Mouse (Mus musculus): ENCODE data around the gene Iqschfp. TPM values are rescaled to one million over a fixed set of nuclear protein-coding genes. Genes with fewer than 3 reads are reported as not detected.
"Not testable (repeated sequence)": the region's sequence is repeated elsewhere in the genome, so short reads cannot be mapped to it uniquely, and the experiment has no call there.

Iqschfp gene
- polyA plus RNA-seq, 1 experiment from 2014 or later: 0.54 TPM

GRCm38 (mm10) chr3:68096724-68097431 is 204.8 kb downstream of the Iqschfp start:
- H3K9ac ChIP-seq: no peak overlapping the region
- no peaks in the 10 kb centered on the region for H3K36me3 ChIP-seq
- no peak overlapping the region for H3K27ac ChIP-seq
- H3K9me3 ChIP-seq: no peaks in the 10 kb centered on the region
- H3K4me3 ChIP-seq: no peak overlapping the region
- H3K4me1 ChIP-seq: no peaks in the 10 kb centered on the region
- ATAC-seq (ENCODE audit: insufficient number of reproducible peaks, low FRiP score, low TSS enrichment, low read depth): no peak
- 31% methylated on average over 4 of the region's 4 CpGs for WGBS
- peaks cover 28% of the 10 kb centered on the region for H3K27me3 ChIP-seq
- no peak overlapping the region for H3K4me2 ChIP-seq

GRCm38 (mm10) chr3:68099561-68099960 is 207.5 kb downstream of the Iqschfp start:
- ATAC-seq (ENCODE audit: insufficient number of reproducible peaks, low FRiP score, low TSS enrichment, low read depth); H3K36me3 ChIP-seq; H3K9me3 ChIP-seq; H3K4me2 ChIP-seq; H3K9ac ChIP-seq; H3K4me3 ChIP-seq; H3K27ac ChIP-seq; H3K4me1 ChIP-seq: not testable (repeated sequence)
- peaks cover 12% of the 10 kb centered on the region; the same call in 1 of the 2 replicates for H3K27me3 ChIP-seq
- 89% methylated on average over 6 of the region's 6 CpGs for WGBS

- Histone ChIP-seq H3K4me1 (no peaks in the 10 kb centered on the region), H3K4me3 (no peak overlapping the region), H3K27me3 (peaks cover 3% of the 10 kb centered on the region; the same call in 1 of the 2 replicates), H3K9ac (no peak overlapping the region), H3K36me3 (no peaks in the 10 kb centered on the region), H3K27ac (no peak overlapping the region), H3K9me3 (no peaks in the 10 kb centered on the region), H3K4me2 (no peak overlapping the region)
- 63% methylated on average over 4 of the region's 4 CpGs for WGBS
- ATAC-seq (ENCODE audit: insufficient number of reproducible peaks, low FRiP score, low TSS enrichment, low read depth): no peak
These were observed 209.3 kb downstream of the Iqschfp start for GRCm38 (mm10) chr3:68101343-68101742.

GRCm38 (mm10) chr3:68105081-68105685 is 213.2 kb downstream of the Iqschfp start:
- Histone ChIP-seq H3K4me3 (no peak overlapping the region), H3K9me3 (no peaks in the 10 kb centered on the region), H3K4me1 (no peaks in the 10 kb centered on the region), H3K27ac (no peak overlapping the region), H3K36me3 (no peaks in the 10 kb centered on the region), H3K4me2 (no peak overlapping the region), H3K9ac (no peak overlapping the region), H3K27me3 (no peaks in the 10 kb centered on the region; the same call in 1 of the 2 replicates)
- WGBS: 57% methylated on average over 2 of the region's 2 CpGs
- no peak for ATAC-seq (ENCODE audit: insufficient number of reproducible peaks, low FRiP score, low TSS enrichment, low read depth)

GRCm38 (mm10) chr3:68121338-68121737 is 229.3 kb downstream of the Iqschfp start:
- H3K4me2 ChIP-seq: no peak overlapping the region
- 0 out of 2 replicates have a peak, but pooled peaks cover 3% of the 10 kb centered on the region for H3K27me3 ChIP-seq
- no peaks in the 10 kb centered on the region for H3K36me3 ChIP-seq
- ATAC-seq (ENCODE audit: insufficient number of reproducible peaks, low FRiP score, low TSS enrichment, low read depth): no peak
- H3K9ac ChIP-seq: no peak overlapping the region
- no peak overlapping the region for H3K4me3 ChIP-seq
- no peaks in the 10 kb centered on the region for H3K4me1 ChIP-seq
- H3K27ac ChIP-seq: no peak overlapping the region
- WGBS: 52% methylated on average over 5 of the region's 5 CpGs
- no peaks in the 10 kb centered on the region for H3K9me3 ChIP-seq

GRCm38 (mm10) chr3:68126284-68126856 is 234.3 kb downstream of the Iqschfp start:
- 0 out of 2 replicates have a peak, but pooled peaks cover 3% of the 10 kb centered on the region for H3K27me3 ChIP-seq
- no peak overlapping the region for H3K27ac ChIP-seq
- H3K4me2 ChIP-seq: no peak overlapping the region
- H3K4me1 ChIP-seq: no peaks in the 10 kb centered on the region
- H3K9me3 ChIP-seq: no peaks in the 10 kb centered on the region
- H3K9ac ChIP-seq: no peak overlapping the region
- 68% methylated on average over 6 of the region's 6 CpGs for WGBS
- ATAC-seq (ENCODE audit: insufficient number of reproducible peaks, low FRiP score, low TSS enrichment, low read depth): no peak
- H3K36me3 ChIP-seq: no peaks in the 10 kb centered on the region
- no peak overlapping the region for H3K4me3 ChIP-seq

GRCm38 (mm10) chr3:68130386-68130785 is 238.4 kb downstream of the Iqschfp start:
- 0 out of 2 replicates have a peak, but pooled peaks cover 3% of the 10 kb centered on the region for H3K27me3 ChIP-seq
- no peak for ATAC-seq (ENCODE audit: insufficient number of reproducible peaks, low FRiP score, low TSS enrichment, low read depth)
- H3K4me3 ChIP-seq: no peak overlapping the region
- no peaks in the 10 kb centered on the region for H3K4me1 ChIP-seq
- H3K4me2 ChIP-seq: no peak overlapping the region
- 64% methylated on average over 1 of the region's 1 CpGs for WGBS
- H3K27ac ChIP-seq: no peak overlapping the region
- H3K9me3 ChIP-seq: no peaks in the 10 kb centered on the region
- no peaks in the 10 kb centered on the region for H3K36me3 ChIP-seq
- no peak overlapping the region for H3K9ac ChIP-seq

- Histone ChIP-seq H3K9me3 (no peaks in the 10 kb centered on the region), H3K9ac (no peak overlapping the region), H3K4me2 (no peak overlapping the region), H3K27ac (no peak overlapping the region), H3K27me3 (no peaks in the 10 kb centered on the region), H3K4me3 (no peak overlapping the region), H3K36me3 (no peaks in the 10 kb centered on the region), H3K4me1 (no peaks in the 10 kb centered on the region)
- 52% methylated on average over 5 of the region's 5 CpGs for WGBS
- no peak for ATAC-seq (ENCODE audit: insufficient number of reproducible peaks, low FRiP score, low TSS enrichment, low read depth)
These were observed 247.0 kb downstream of the Iqschfp start for GRCm38 (mm10) chr3:68138833-68139627.

GRCm38 (mm10) chr3:68150688-68151087 is 258.7 kb downstream of the Iqschfp start:
- 83% methylated on average over 8 of the region's 8 CpGs for WGBS
- Histone ChIP-seq H3K9ac (no peak overlapping the region), H3K27ac (no peak overlapping the region), H3K36me3 (no peaks in the 10 kb centered on the region), H3K9me3 (no peaks in the 10 kb centered on the region), H3K4me3 (no peak overlapping the region), H3K4me1 (no peaks in the 10 kb centered on the region), H3K27me3 (peaks cover 6% of the 10 kb centered on the region), H3K4me2 (no peak overlapping the region)
- no peak for ATAC-seq (ENCODE audit: insufficient number of reproducible peaks, low FRiP score, low TSS enrichment, low read depth)

GRCm38 (mm10) chr3:68160175-68160574 is 268.1 kb downstream of the Iqschfp start:
- no peak for ATAC-seq (ENCODE audit: insufficient number of reproducible peaks, low FRiP score, low TSS enrichment, low read depth)
- no peak overlapping the region for H3K27ac ChIP-seq
- H3K27me3 ChIP-seq: peaks cover 30% of the 10 kb centered on the region; the same call in 1 of the 2 replicates
- no peaks in the 10 kb centered on the region for H3K9me3 ChIP-seq
- no peak overlapping the region for H3K9ac ChIP-seq
- no peaks in the 10 kb centered on the region for H3K4me1 ChIP-seq
- no peak overlapping the region for H3K4me3 ChIP-seq
- no peaks in the 10 kb centered on the region for H3K36me3 ChIP-seq
- WGBS: 21% methylated on average over 1 of the region's 1 CpGs
- H3K4me2 ChIP-seq: no peak overlapping the region

- no peak for ATAC-seq (ENCODE audit: insufficient number of reproducible peaks, low FRiP score, low TSS enrichment, low read depth)
- Histone ChIP-seq H3K4me3 (no peak overlapping the region), H3K4me1 (no peaks in the 10 kb centered on the region), H3K36me3 (no peaks in the 10 kb centered on the region), H3K9ac (no peak overlapping the region), H3K4me2 (no peak overlapping the region), H3K27ac (no peak overlapping the region), H3K9me3 (no peaks in the 10 kb centered on the region), H3K27me3 (peaks cover 30% of the 10 kb centered on the region; the same call in 1 of the 2 replicates)
- 66% methylated on average over 3 of the region's 3 CpGs for WGBS
These were observed 268.7 kb downstream of the Iqschfp start for GRCm38 (mm10) chr3:68160760-68161159.
